ENCODE assay signal across 30 mouse cellular contexts in genomic region chr6:53477501-53477900, GRCm38 (mm10).
"Had no signal": no experiment of that assay in that cellular context is flagged by ENCODE, and none has a peak within 500 bp of the region (broad histone marks: within the 10 kb centered on the region; RNA-seq: fewer than 3 reads in every experiment).

No protein-coding gene starts in this region.

- H3K9me3 ChIP-seq: limb, embryonic 10.5 days; limb, embryonic 12.5 days; limb, embryonic 13.5 days; limb, embryonic 15.5 days; liver, embryonic 13.5 days; liver, embryonic 15.5 days; lung, embryonic 15.5 days; megakaryocyte, embryonic 14.5 days; midbrain, embryonic 10.5 days; midbrain, embryonic 12.5 days; midbrain, embryonic 13.5 days; midbrain, embryonic 15.5 days; neural tube, embryonic 12.5 days; neural tube, embryonic 13.5 days had no signal

- H3K4me2 ChIP-seq: limb, embryonic 12.5 days; limb, embryonic 13.5 days; limb, embryonic 15.5 days; liver, embryonic 13.5 days; liver, embryonic 15.5 days; lung, embryonic 14.5 days; lung, embryonic 15.5 days; midbrain, embryonic 11.5 days; midbrain, embryonic 12.5 days; midbrain, embryonic 13.5 days; midbrain, embryonic 15.5 days; neural tube, embryonic 12.5 days; neural tube, embryonic 13.5 days had no signal

- H3K27ac ChIP-seq: limb, embryonic 10.5 days; limb, embryonic 12.5 days; limb, embryonic 13.5 days; limb, embryonic 15.5 days; liver, embryonic 13.5 days; liver, embryonic 14.5 days; liver, embryonic 15.5 days; lung, embryonic 15.5 days; macrophage; midbrain, embryonic 10.5 days; midbrain, embryonic 12.5 days; midbrain, embryonic 13.5 days; midbrain, embryonic 15.5 days; neural tube, embryonic 12.5 days; neural tube, embryonic 13.5 days had no signal

- DNase-seq: left cerebral cortex, postnatal 4 days; liver; liver, embryonic 13.5 days; liver, postnatal 0 days; lung, adult 2 months; lung, embryonic 14.5 days; lung, postnatal 10 days; lung, postnatal 14 days; lung, postnatal 36 days; lung, postnatal 4 days; midbrain, embryonic 14.5 days had no signal

- H3K9ac ChIP-seq: limb, embryonic 12.5 days; limb, embryonic 13.5 days; limb, embryonic 15.5 days; liver, embryonic 13.5 days; liver, embryonic 14.5 days; liver, embryonic 15.5 days; liver, postnatal 0 days; lung, embryonic 14.5 days; lung, embryonic 15.5 days; midbrain, embryonic 12.5 days; midbrain, embryonic 13.5 days; midbrain, embryonic 15.5 days; neural tube, embryonic 12.5 days; neural tube, embryonic 13.5 days had no signal

- ATAC-seq: liver, postnatal 0 days; lung, postnatal 0 days; midbrain, embryonic 13.5 days; midbrain, embryonic 15.5 days; midbrain, embryonic 16.5 days had no signal

- H3K27me3 ChIP-seq: limb, embryonic 12.5 days; limb, embryonic 13.5 days; limb, embryonic 15.5 days; liver, embryonic 13.5 days; liver, embryonic 15.5 days; lung, embryonic 15.5 days; midbrain, embryonic 12.5 days; midbrain, embryonic 13.5 days; midbrain, embryonic 15.5 days; neural tube, embryonic 12.5 days; neural tube, embryonic 13.5 days had no signal

- H3K4me1 ChIP-seq: liver, embryonic 13.5 days; liver, embryonic 15.5 days; lung, embryonic 15.5 days; midbrain, embryonic 10.5 days; midbrain, embryonic 12.5 days; midbrain, embryonic 13.5 days; midbrain, embryonic 15.5 days; neural tube, embryonic 12.5 days; neural tube, embryonic 13.5 days had no signal

- H3K36me3 ChIP-seq: limb, embryonic 10.5 days; limb, embryonic 12.5 days; limb, embryonic 13.5 days; limb, embryonic 15.5 days; liver, embryonic 13.5 days; liver, embryonic 15.5 days; lung, embryonic 15.5 days; midbrain, embryonic 10.5 days; midbrain, embryonic 12.5 days; midbrain, embryonic 13.5 days; midbrain, embryonic 15.5 days; neural tube, embryonic 12.5 days; neural tube, embryonic 13.5 days had no signal

- H3K4me3 ChIP-seq: limb, embryonic 10.5 days; limb, embryonic 12.5 days; limb, embryonic 13.5 days; limb, embryonic 15.5 days; liver, embryonic 13.5 days; liver, embryonic 15.5 days; lung, embryonic 15.5 days; megakaryocyte, embryonic 14.5 days; midbrain, embryonic 10.5 days; midbrain, embryonic 12.5 days; midbrain, embryonic 13.5 days; midbrain, embryonic 15.5 days; myocyte; neural tube, embryonic 12.5 days; neural tube, embryonic 13.5 days had no signal
